Mouse (Mus musculus) heart, adult 2 months (tissue): ENCODE results near the gene Scly. TPM values are rescaled to one million over a fixed set of nuclear protein-coding genes. Genes with fewer than 3 reads are reported as not detected.

ENCODE experiments used
- DNase-seq, 2 experiments: peaks; one replicate each; pipeline ENCODE4 v3.0.0; 2021
- H3K27ac ChIP-seq: fragments of 200-600 bp; 2 replicates; pipeline ENCODE4 v1.8.1; 2022
- H3K27me3 ChIP-seq: fragments of 200-500 bp; 2 replicates; pipeline ENCODE4 v1.6.1; 2012; ENCODE audit warnings: mild to moderate bottlenecking, low read length, inconsistent platforms, mixed read lengths; ENCODE audit not compliant: control insufficient read depth, insufficient read depth
- H3K36me3 ChIP-seq: fragments of 200-500 bp; 2 replicates; pipeline ENCODE4 v1.6.1; 2012; ENCODE audit warnings: low read length, inconsistent platforms; ENCODE audit not compliant: control insufficient read depth, insufficient read depth
- H3K4me1 ChIP-seq: fragments of 200-500 bp; 2 replicates; pipeline ENCODE4 v1.6.1; 2011; ENCODE audit warnings: low read length; ENCODE audit not compliant: control insufficient read depth, insufficient read depth
- H3K4me3 ChIP-seq: fragments of 200-600 bp; 2 replicates; pipeline ENCODE4 v1.8.1; 2022
- H3K79me2 ChIP-seq: fragments of 200-500 bp; replicated peaks from 2 replicates; pipeline ENCODE4 v1.6.1; 2012; ENCODE audit warnings: mild to moderate bottlenecking, inconsistent platforms, low read length, moderate library complexity, mixed read lengths; ENCODE audit not compliant: control insufficient read depth, insufficient read depth
- H3K9ac ChIP-seq: fragments of 200-500 bp; 2 replicates; pipeline ENCODE4 v1.6.1; 2012; ENCODE audit warnings: low read depth, mild to moderate bottlenecking, control low read depth, inconsistent platforms, low read length, mixed read lengths
- CTCF ChIP-seq: fragments of 200-600 bp; IDR thresholded peaks from 2 replicates; pipeline ENCODE4 v1.8.1; 2022; ENCODE audit warnings: antibody characterized with exemption, mild to moderate bottlenecking, moderate library complexity
- EP300 ChIP-seq: fragments of 200-500 bp; IDR thresholded peaks from 2 replicates; pipeline ENCODE4 v1.6.1; 2011; ENCODE audit warnings: low read depth, low read length, control low read depth; ENCODE audit not compliant: insufficient read depth
- POLR2A ChIP-seq: fragments of 200-500 bp; IDR thresholded peaks from 2 replicates; pipeline ENCODE4 v1.6.1; 2011; ENCODE audit warnings: mild to moderate bottlenecking, low read depth, low read length, control low read depth; ENCODE audit not compliant: insufficient read depth
- whole genome bisulfite sequencing: fragments of 180-500 bp; shearing (Covaris S2); methylation state at CpG from one replicate; pipeline ENCODE4 v1.1.7; 2018; 5-methylcytosine and 5-hydroxymethylcytosine counted together
- intact Hi-C: fragments of 180-260 bp; cut with DNase I; formaldehyde crosslinking; loops from one replicate; pipeline ENCODE4 v1.15.1; 2025
- polyA plus RNA-seq: library from polyadenylated mRNA; depleted of rRNA; stranded (reverse); fragments of >200 nt; gene quantifications from 2 replicates; pipeline ENCODE4 v1.2.3, GENCODE M21; 2012; rRNA removed
- total RNA-seq, 2 experiments: library from RNA; stranded (reverse); gene quantifications; 2 replicates each; pipeline ENCODE4 v1.2.3; 2021

Scly gene
- total and polyA plus RNA-seq, 3 experiments, result 14.4 to 19.2 (median 17.0) TPM

DNA sequence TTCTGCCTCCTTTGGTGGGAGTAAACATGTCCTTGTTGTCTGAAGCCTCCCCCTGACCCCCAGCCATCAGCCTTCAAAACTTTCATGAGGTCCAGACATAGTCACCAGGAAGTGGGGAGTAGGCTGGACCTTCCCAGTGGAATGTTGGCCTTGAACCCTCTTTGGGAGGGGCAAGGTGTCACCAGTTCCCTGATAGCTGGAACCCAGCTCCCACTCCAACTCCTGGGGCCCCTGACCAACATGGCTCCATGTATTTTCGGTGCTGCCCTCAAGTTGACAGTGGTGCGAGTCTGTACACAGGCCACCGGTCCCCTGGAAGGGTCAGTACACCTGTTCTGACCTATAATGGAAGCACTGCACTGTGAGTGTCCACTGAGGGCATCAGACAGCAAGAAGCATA, 69.2 kb downstream of the Scly start:
- Histone ChIP-seq H3K79me2 (no peaks in the 10 kb centered on the region), H3K36me3 (no peaks in the 10 kb centered on the region), H3K4me1 (no peaks in the 10 kb centered on the region), H3K27me3 (no peaks in the 10 kb centered on the region), H3K27ac (no peak overlapping the region), H3K4me3 (no peak overlapping the region), H3K9ac (no peak overlapping the region)
- intact Hi-C loops, result loop anchor here (5.0 kb wide), 1 partner anchor 115 kb away; no protein-coding TSS in a partner anchor
- no peak for TF ChIP-seq EP300
- no peak for TF ChIP-seq CTCF
- TF ChIP-seq POLR2A, result no peak
- DNase-seq, result no peak
- WGBS, result 100% methylated on average over 3 of the region's 3 CpGs

DNA sequence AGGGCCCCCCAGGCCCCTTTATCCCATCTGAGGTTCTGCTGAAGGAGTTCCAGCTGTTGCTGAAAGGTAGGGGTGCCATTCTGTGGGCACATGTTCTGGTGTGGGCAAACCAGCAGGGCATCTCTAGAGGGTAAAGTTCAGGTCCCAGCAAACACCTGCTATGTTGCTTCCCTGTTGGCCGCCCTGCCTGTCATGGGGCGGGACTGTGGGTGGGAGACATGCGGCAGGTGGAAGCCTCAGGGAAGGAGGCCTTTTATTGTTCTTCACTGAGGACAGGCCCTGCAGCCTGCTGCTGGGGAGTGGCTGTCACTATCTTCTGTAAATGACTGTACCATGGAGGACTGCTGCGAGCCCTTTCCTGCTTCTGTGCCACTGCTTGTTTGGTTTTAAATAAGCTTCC, 71.3 kb downstream of the Scly start:
- no peaks in the 10 kb centered on the region for H3K79me2 ChIP-seq
- no peaks in the 10 kb centered on the region for H3K27me3 ChIP-seq
- DNase-seq, result no peak
- TF ChIP-seq EP300, result no peak
- no peaks in the 10 kb centered on the region for H3K36me3 ChIP-seq
- H3K4me1 ChIP-seq, result no peaks in the 10 kb centered on the region
- H3K9ac ChIP-seq, result no peak overlapping the region
- intact Hi-C loops, result loop anchor here (5.0 kb wide), 1 partner anchor 113 kb away; no protein-coding TSS in a partner anchor
- H3K27ac ChIP-seq, result no peak overlapping the region
- no peak overlapping the region for H3K4me3 ChIP-seq
- WGBS, result 73% methylated on average over 4 of the region's 4 CpGs

DNA sequence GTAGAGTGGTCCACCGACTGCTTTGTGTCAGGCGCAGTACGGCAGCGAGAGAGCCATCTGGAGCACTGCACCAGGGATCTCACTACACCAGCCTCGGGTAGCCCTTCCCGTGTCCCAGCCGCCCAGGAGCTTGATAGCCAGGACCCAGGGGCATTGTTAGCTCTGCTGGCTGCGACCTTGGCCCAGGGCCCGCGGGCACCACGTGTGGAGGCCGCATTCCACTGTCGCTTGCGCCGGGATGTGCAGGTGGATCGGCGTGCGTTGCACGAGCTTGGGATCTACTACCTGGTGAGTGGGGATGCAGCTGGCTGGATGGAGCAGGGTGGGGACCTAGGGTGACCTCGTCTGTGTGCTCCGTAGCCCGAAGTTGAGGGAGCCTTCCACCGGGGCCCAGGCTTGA, 71.9 kb downstream of the Scly start:
- WGBS, result 73% methylated on average over 23 of the region's 23 CpGs
- Histone ChIP-seq H3K9ac (no peak overlapping the region), H3K27me3 (no peaks in the 10 kb centered on the region), H3K79me2 (no peaks in the 10 kb centered on the region), H3K27ac (no peak overlapping the region), H3K36me3 (no peaks in the 10 kb centered on the region), H3K4me1 (no peaks in the 10 kb centered on the region), H3K4me3 (no peak overlapping the region)
- TF ChIP-seq CTCF (no peak), POLR2A (no peak), EP300 (no peak)
- intact Hi-C loops, result no loop called here
- no peak for DNase-seq

Other genes starting within 250 kb of the Scly start
- gene Rbm44, start 153.2 kb upstream of the Scly start, total RNA-seq, result not detected
- not detected in 2 replicates for gene Rbm44, start 153.2 kb upstream of the Scly start, polyA plus RNA-seq
- gene Ramp1, start 118.5 kb upstream of the Scly start, total RNA-seq, result 1 to 10 TPM; 4.5 to 5.8 TPM
- gene Ramp1, start 118.5 kb upstream of the Scly start, polyA plus RNA-seq, result 9.2 and 20.2 TPM in 2 replicates
- 10 to 100 TPM; 43.1 to 48.1 TPM for gene Ube2f, start 48.0 kb upstream of the Scly start, total RNA-seq
- gene Ube2f, start 48.0 kb upstream of the Scly start, polyA plus RNA-seq, result 39.4 and 62.5 TPM in 2 replicates
- not detected for gene Espnl, start 23.7 kb downstream of the Scly start, total RNA-seq
- 0.06 TPM in 2 replicates for gene Espnl, start 23.7 kb downstream of the Scly start, polyA plus RNA-seq
- gene Klhl30, start 52.7 kb downstream of the Scly start, total RNA-seq, result 10 to 100 TPM; 34.7 to 46.0 TPM
- gene Klhl30, start 52.7 kb downstream of the Scly start, polyA plus RNA-seq, result 59.8 and 72.0 TPM in 2 replicates
- gene Erfe, start 68.1 kb downstream of the Scly start, total RNA-seq, result under 1 TPM in 1 of 2 experiments, not detected in 1; 0.09 TPM
- 0.29 TPM in 2 replicates for gene Erfe, start 68.1 kb downstream of the Scly start, polyA plus RNA-seq
- gene Ilkap, start 100.5 kb downstream of the Scly start, total RNA-seq, result 10 to 100 TPM; 47.3 to 49.0 TPM
- gene Ilkap, start 100.5 kb downstream of the Scly start, polyA plus RNA-seq, result 36.6 and 43.6 TPM in 2 replicates
- gene Hes6, start 115.7 kb downstream of the Scly start, total RNA-seq, result 10 to 100 TPM; 17.4 to 18.2 TPM
- 23.6 and 25.8 TPM in 2 replicates for gene Hes6, start 115.7 kb downstream of the Scly start, polyA plus RNA-seq
- 10 to 100 TPM in 1 of 2 experiments, 1 to 10 TPM in 1; 3.8 to 13.8 TPM for gene Per2, start 161.0 kb downstream of the Scly start, total RNA-seq
- gene Per2, start 161.0 kb downstream of the Scly start, polyA plus RNA-seq, result 5.3 and 6.3 TPM in 2 replicates
- 1 to 10 TPM; 5.0 to 5.1 TPM for gene Traf3ip1, start 196.3 kb downstream of the Scly start, total RNA-seq
- gene Traf3ip1, start 196.3 kb downstream of the Scly start, polyA plus RNA-seq, result 5.0 and 5.3 TPM in 2 replicates
- gene Asb1, start 242.2 kb downstream of the Scly start, total RNA-seq, result 10 to 100 TPM; 17.9 to 19.4 TPM
- gene Asb1, start 242.2 kb downstream of the Scly start, polyA plus RNA-seq, result 8.1 and 13.1 TPM in 2 replicates